8 mouse cellular contexts compared by ENCODE assay signal in the genomic region with DNA sequence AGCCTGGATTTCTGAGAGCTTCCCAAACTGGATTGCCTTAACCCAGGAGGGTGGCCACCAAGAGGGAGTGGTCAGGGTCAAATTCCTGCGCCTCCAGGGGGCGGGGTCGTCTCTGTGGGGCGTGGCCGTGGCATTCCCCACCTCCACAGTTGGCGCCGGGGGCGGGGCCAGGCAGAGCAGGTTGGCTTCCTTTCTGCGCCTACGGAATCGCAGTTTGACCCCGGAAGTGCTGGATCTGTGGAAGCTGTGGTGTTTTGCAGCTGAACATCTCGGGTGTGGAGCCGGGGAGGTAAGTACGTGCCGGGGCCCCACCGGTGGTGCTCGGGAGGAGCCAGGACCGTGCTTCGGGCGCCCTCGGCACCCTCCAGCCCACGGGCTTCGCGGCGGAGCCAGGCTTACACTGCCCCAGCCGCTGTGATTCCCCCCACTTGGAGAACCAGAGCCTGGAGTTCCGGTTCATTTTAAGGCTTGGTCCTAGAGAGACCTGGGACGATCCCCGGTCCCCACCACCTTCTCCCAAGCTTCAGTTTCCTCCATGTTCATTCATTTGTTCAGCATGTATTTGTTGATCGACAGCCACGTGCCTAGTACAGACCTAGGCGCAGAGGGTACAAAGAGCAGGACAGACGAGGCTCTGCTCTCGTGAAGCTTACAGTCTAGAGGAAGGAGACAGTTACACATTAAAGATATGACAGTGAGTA. TPM values are rescaled to one million over a fixed set of nuclear protein-coding genes. Genes with fewer than 3 reads are reported as not detected.
DNase-seq lines count a peak whose midpoint lies in the region; ATAC-seq and TF ChIP-seq lines count a peak whose summit lies in the region.

A gene (plus strand): TSS at position 214 of the 701 bp plus-strand sequence.

- peak within 1 kb of the TSS; percentile 92 to 93 for H3K4me3 ChIP-seq in MEL (ENCODE audit: control insufficient read depth in 1 of 2, insufficient read depth in 1 of 2, low read depth in 2 of 2, low read length in 2 of 2)
- H3K4me3 ChIP-seq in cerebellum, adult 2 months (replicated peaks; ENCODE audit: insufficient read depth, low read depth, low read length), result peak within 1 kb of the TSS; percentile 74
- H3K4me3 ChIP-seq in lung, embryonic 16.5 days (ENCODE audit: low read length), result peak within 1 kb of the TSS; percentile 91

- no peak for TF ChIP-seq CTCF in MEL (IDR thresholded peaks at IDR 0.05 in 2 of 3, conservative IDR thresholded peaks at IDR 0.05 in 1 of 3; ENCODE audit: control insufficient read depth in 1 of 3, insufficient read depth in 1 of 3, low read depth in 2 of 3, low read length in 3 of 3, poor library complexity in 1 of 3, severe bottlenecking in 1 of 3)
- no peak for TF ChIP-seq CTCF in cerebellum, adult 2 months (IDR thresholded peaks at IDR 0.05; ENCODE audit: borderline replicate concordance, insufficient read depth, low read depth, low read length)

- no peak; a peak in 2 of 4 replicates for TF ChIP-seq EP300 in MEL (IDR thresholded peaks at IDR 0.05; ENCODE audit: low read depth in 1 of 2, low read length in 2 of 2)

- WGBS in cerebellum, adult 2 months, result under 1% methylated on average over 35 of the region's 35 CpGs
- under 1% methylated on average over 35 of the region's 35 CpGs for WGBS in lung, embryonic 16.5 days

- peaks cover 26% of the 10 kb centered on the region for H3K79me2 ChIP-seq in MEL (ENCODE audit: control insufficient read depth, insufficient read depth, low read length, poor library complexity)

- no peaks in the 10 kb centered on the region for H3K9me3 ChIP-seq in MEL (replicated peaks; ENCODE audit: insufficient read depth, low read length)
- H3K9me3 ChIP-seq in lung, embryonic 16.5 days (ENCODE audit: control insufficient read depth, low read length), result no peaks in the 10 kb centered on the region

- peaks cover 2 to 15% of the 10 kb centered on the region in 2 experiments for H3K36me3 ChIP-seq in MEL (ENCODE audit: control insufficient read depth in 1 of 2, insufficient read depth in 2 of 2, low read length in 2 of 2)
- no peaks in the 10 kb centered on the region; the same call in 1 of the 2 replicates for H3K36me3 ChIP-seq in lung, embryonic 16.5 days (ENCODE audit: control insufficient read depth, insufficient read depth, low read length)

- TF ChIP-seq RAD21 in MEL (IDR thresholded peaks at IDR 0.05; ENCODE audit: low read depth, low read length), result no peak

- peak; percentile 97 for DNase-seq in MEL (ENCODE audit: low read depth, low spot score)
- peak; percentile 81 to 83 for DNase-seq in cerebellum, adult 2 months
- DNase-seq in forelimb bud, embryonic 11.5 days (ENCODE audit: low read depth, low spot score), result peak; percentile 94
- peak; percentile 69 for DNase-seq in layer of hippocampus, adult 9-10 months (ENCODE audit: low spot score)
- DNase-seq in ovary, postnatal 10 days (ENCODE audit: low spot score), result peak; percentile 93
- peak; percentile 82 to 92 for DNase-seq in thymus, postnatal 10 days (ENCODE audit: low spot score in 2 of 2)

- peak; percentile 94 to 98 for ATAC-seq in hematopoietic stem cell, adult 5-6 weeks (replicated peaks in 1 of 2; ENCODE audit: insufficient read depth in 1 of 2, low FRiP score in 2 of 2, low TSS enrichment in 1 of 2, low read depth in 1 of 2, poor library complexity in 2 of 2, severe bottlenecking in 2 of 2)
- ATAC-seq in lung, embryonic 16.5 days (ENCODE audit: low read depth), result peak; percentile 98

- peak within 1 kb of the TSS; percentile 83 for H3K4me2 ChIP-seq in lung, embryonic 16.5 days (ENCODE audit: low read depth, low read length)

- peak within 1 kb of the TSS; percentile 74 for H3K27ac ChIP-seq in MEL (ENCODE audit: control insufficient read depth, low read depth, low read length)
- H3K27ac ChIP-seq in cerebellum, adult 2 months (ENCODE audit: insufficient read depth, low read length), result no peak within 1 kb of the TSS
- peak within 1 kb of the TSS; percentile 60 for H3K27ac ChIP-seq in lung, embryonic 16.5 days (ENCODE audit: low read length)

- H3K9ac ChIP-seq in MEL (ENCODE audit: control insufficient read depth, low read depth, low read length, poor library complexity, severe bottlenecking), result peak within 1 kb of the TSS; percentile 83
- H3K9ac ChIP-seq in lung, embryonic 16.5 days (ENCODE audit: low read length), result peak within 1 kb of the TSS; percentile 73

- TF ChIP-seq POLR2A in MEL (IDR thresholded peaks at IDR 0.05; ENCODE audit: control insufficient read depth in 1 of 2, insufficient read depth in 1 of 2, low read depth in 1 of 2, low read length in 2 of 2, poor library complexity in 1 of 2), result peak; percentile 76 to 94; a peak in 3 of 4 replicates
- peak; percentile 41; the same call in 1 of the 2 replicates for TF ChIP-seq POLR2A in cerebellum, adult 2 months (IDR thresholded peaks at IDR 0.05; ENCODE audit: borderline replicate concordance, insufficient read depth, low read length)

- H3K4me1 ChIP-seq in MEL (ENCODE audit: control insufficient read depth in 1 of 2, insufficient read depth in 2 of 2, low read length in 2 of 2), result peaks cover 10 to 22% of the 10 kb centered on the region in 2 experiments
- peaks cover 3% of the 10 kb centered on the region for H3K4me1 ChIP-seq in cerebellum, adult 2 months (ENCODE audit: control insufficient read depth, insufficient read depth, low read length)
- H3K4me1 ChIP-seq in lung, embryonic 16.5 days (replicated peaks; ENCODE audit: control insufficient read depth, insufficient read depth, low read length), result peaks cover 14% of the 10 kb centered on the region

- H3K27me3 ChIP-seq in MEL (ENCODE audit: control insufficient read depth in 1 of 2, insufficient read depth in 2 of 2, low read length in 2 of 2), result no peaks in the 10 kb centered on the region; a peak in 1 of 4 replicates
- H3K27me3 ChIP-seq in cerebellum, adult 2 months (ENCODE audit: control insufficient read depth, insufficient read depth, low read length), result no peaks in the 10 kb centered on the region
- H3K27me3 ChIP-seq in lung, embryonic 16.5 days (ENCODE audit: control insufficient read depth, insufficient read depth, low read depth, low read length), result no peaks in the 10 kb centered on the region

TF ChIP-seq in MEL, 35 proteins besides CTCF, POLR2A, EP300 and RAD21:
- TF ChIP-seq NELFE (IDR thresholded peaks at IDR 0.05; ENCODE audit: low read depth, low read length), result peak; percentile 87
- TF ChIP-seq MEF2A (IDR thresholded peaks at IDR 0.05; ENCODE audit: extremely low read depth, insufficient replicate concordance, low read depth, low read length, poor library complexity, severe bottlenecking), result 0 out of 2 replicates have a peak, but pooled peaks have one; percentile 28
- peak; percentile 89 for TF ChIP-seq HCFC1 (IDR thresholded peaks at IDR 0.05; ENCODE audit: low read depth, low read length)
- TF ChIP-seq RCOR1 (IDR thresholded peaks at IDR 0.05; ENCODE audit: low read depth, low read length), result no peak; the same call in 1 of the 2 replicates
- TF ChIP-seq CHD1 (IDR thresholded peaks at IDR 0.05; ENCODE audit: low read depth, low read length), result no peak; the same call in 1 of the 2 replicates
- peak; percentile 82 for TF ChIP-seq MAX (IDR thresholded peaks at IDR 0.05; ENCODE audit: low read length)
- peak; percentile 92; the same call in 1 of the 2 replicates for TF ChIP-seq MXI1 (IDR thresholded peaks at IDR 0.05; ENCODE audit: low read depth, low read length)
- peak; percentile 44 for TF ChIP-seq CHD2 (IDR thresholded peaks at IDR 0.05; ENCODE audit: low read length)
- peak; percentile 63; the same call in 1 of the 2 replicates for TF ChIP-seq KAT2A (conservative IDR thresholded peaks at IDR 0.05; ENCODE audit: low read depth, low read length)
- TF ChIP-seq USF1 (IDR thresholded peaks at IDR 0.05; ENCODE audit: low read depth, low read length), result peak; percentile 49; the same call in 1 of the 2 replicates
- TF ChIP-seq ETS1 (IDR thresholded peaks at IDR 0.05; ENCODE audit: low read depth, low read length), result peak; percentile 15; the same call in 1 of the 2 replicates
- TF ChIP-seq ZMIZ1 (IDR thresholded peaks at IDR 0.05; ENCODE audit: low read depth, low read length), result peak; percentile 82
- peak; percentile 90 for TF ChIP-seq POLR2AphosphoS2 (IDR thresholded peaks at IDR 0.05; ENCODE audit: low read length)
- TF ChIP-seq TCF12 (IDR thresholded peaks at IDR 0.05; ENCODE audit: low read depth, low read length), result peak; percentile 69
- no peak for TF ChIP-seq UBTF (IDR thresholded peaks at IDR 0.05; ENCODE audit: borderline replicate concordance, insufficient read depth, low read depth, low read length)
- TF ChIP-seq MAZ (IDR thresholded peaks at IDR 0.05; ENCODE audit: low read depth, low read length), result peak; percentile 86
- TF ChIP-seq TBP (IDR thresholded peaks at IDR 0.05; ENCODE audit: low read depth, low read length), result peak; percentile 65
- TF ChIP-seq SIN3A (IDR thresholded peaks at IDR 0.05; ENCODE audit: low read length), result peak; percentile 88
- peak; percentile 81; the same call in 1 of the 2 replicates for TF ChIP-seq MYC (IDR thresholded peaks at IDR 0.05; ENCODE audit: low read depth, low read length)
- TF ChIP-seq ELF1 (IDR thresholded peaks at IDR 0.05; ENCODE audit: low read depth, low read length), result peak; percentile 96
- TF ChIP-seq JUND (IDR thresholded peaks at IDR 0.05; ENCODE audit: low read depth, low read length), result no peak
- TF ChIP-seq ZC3H11A (IDR thresholded peaks at IDR 0.05; ENCODE audit: low read depth, low read length), result no peak
- 0 out of 2 replicates have a peak, but pooled peaks have one; percentile 28 for TF ChIP-seq NRF1 (IDR thresholded peaks at IDR 0.05; ENCODE audit: insufficient read depth, low read depth, low read length, poor library complexity, severe bottlenecking)
- no peak for TF ChIP-seq MYB (IDR thresholded peaks at IDR 0.05; ENCODE audit: low read depth, low read length)
- no peak for TF ChIP-seq POLR2AphosphoS5 (IDR thresholded peaks at IDR 0.05; ENCODE audit: borderline replicate concordance, low read depth, low read length)
- TF ChIP-seq E2F4 (IDR thresholded peaks at IDR 0.05; ENCODE audit: borderline replicate concordance, low read depth, low read length), result peak; percentile 69; the same call in 1 of the 2 replicates
- no peak; the same call in 1 of the 2 replicates for TF ChIP-seq BHLHE40 (IDR thresholded peaks at IDR 0.05; ENCODE audit: borderline replicate concordance, low read depth, low read length)

RNA-seq across cellular contexts. Expression of the gene that starts here (rescaled TPM):
- 27.5 and 29.4 TPM in 2 replicates for total RNA-seq in MEL (2012; rRNA removed)
- polyA plus RNA-seq in MEL (2012; ENCODE audit: insufficient read depth in 1 of 2, insufficient read length in 2 of 2, low read depth in 1 of 2, low replicate concordance in 2 of 2, missing spikeins in 1 of 2), result 10 to 100 TPM; 43.5 to 98.2 TPM
- polyA plus RNA-seq in cerebellum, adult 2 months (2012; rRNA removed), result 14.8 and 16.7 TPM in 2 replicates
- total RNA-seq in hematopoietic stem cell, adult 5-6 weeks (2017), result 22.8 and 31.4 TPM in 2 replicates
- polyA plus RNA-seq in lung, embryonic 16.5 days (2015; fragmentation: Nextera tagmentation; extraction: Ambion mirVana), result 34.1 and 35.9 TPM in 2 replicates
